Mouse (Mus musculus) ES-Bruce4 (cell line): ENCODE measurements around the gene Dgkz.

Experiments used
- CTCF ChIP-seq: IDR thresholded peaks from one replicate; pipeline ENCODE4 v1.8.1; 2011; ENCODE audit warnings: low read depth, low read length
- EP300 ChIP-seq: IDR thresholded peaks from 2 replicates; pipeline ENCODE4 v1.6.1; 2011; ENCODE audit warnings: low read depth, low read length; ENCODE audit not compliant: insufficient read depth
- POLR2A ChIP-seq: IDR thresholded peaks from one replicate; pipeline ENCODE4 v1.8.1; 2011; ENCODE audit warnings: low read length; ENCODE audit not compliant: insufficient read depth

GRCm38 (mm10) chr2:91900431-91900830, 75.2 kb downstream of the Dgkz start:
- no peak for TF ChIP-seq CTCF
- no peak for TF ChIP-seq POLR2A
- TF ChIP-seq EP300: no peak
